Mouse (Mus musculus) heart, adult 2 months (tissue): ENCODE results near the gene Trem1. TPM values are rescaled to one million over a fixed set of nuclear protein-coding genes. Genes with fewer than 3 reads are reported as not detected.

Experiments
- DNase-seq, 2 experiments: peaks; one replicate each; pipeline ENCODE4 v3.0.0; 2021
- H3K27ac ChIP-seq: fragments of 200-600 bp; 2 replicates; pipeline ENCODE4 v1.8.1; 2022
- H3K27me3 ChIP-seq: fragments of 200-500 bp; 2 replicates; pipeline ENCODE4 v1.6.1; 2012; ENCODE audit warnings: mild to moderate bottlenecking, low read length, inconsistent platforms, mixed read lengths; ENCODE audit not compliant: control insufficient read depth, insufficient read depth
- H3K36me3 ChIP-seq: fragments of 200-500 bp; 2 replicates; pipeline ENCODE4 v1.6.1; 2012; ENCODE audit warnings: low read length, inconsistent platforms; ENCODE audit not compliant: control insufficient read depth, insufficient read depth
- H3K4me1 ChIP-seq: fragments of 200-500 bp; 2 replicates; pipeline ENCODE4 v1.6.1; 2011; ENCODE audit warnings: low read length; ENCODE audit not compliant: control insufficient read depth, insufficient read depth
- H3K4me3 ChIP-seq: fragments of 200-600 bp; 2 replicates; pipeline ENCODE4 v1.8.1; 2022
- H3K79me2 ChIP-seq: fragments of 200-500 bp; replicated peaks from 2 replicates; pipeline ENCODE4 v1.6.1; 2012; ENCODE audit warnings: mild to moderate bottlenecking, inconsistent platforms, low read length, moderate library complexity, mixed read lengths; ENCODE audit not compliant: control insufficient read depth, insufficient read depth
- H3K9ac ChIP-seq: fragments of 200-500 bp; 2 replicates; pipeline ENCODE4 v1.6.1; 2012; ENCODE audit warnings: low read depth, mild to moderate bottlenecking, control low read depth, inconsistent platforms, low read length, mixed read lengths
- CTCF ChIP-seq: fragments of 200-600 bp; IDR thresholded peaks from 2 replicates; pipeline ENCODE4 v1.8.1; 2022; ENCODE audit warnings: antibody characterized with exemption, mild to moderate bottlenecking, moderate library complexity
- EP300 ChIP-seq: fragments of 200-500 bp; IDR thresholded peaks from 2 replicates; pipeline ENCODE4 v1.6.1; 2011; ENCODE audit warnings: low read depth, low read length, control low read depth; ENCODE audit not compliant: insufficient read depth
- POLR2A ChIP-seq: fragments of 200-500 bp; IDR thresholded peaks from 2 replicates; pipeline ENCODE4 v1.6.1; 2011; ENCODE audit warnings: mild to moderate bottlenecking, low read depth, low read length, control low read depth; ENCODE audit not compliant: insufficient read depth
- WGBS: fragments of 180-500 bp; shearing (Covaris S2); methylation state at CpG from one replicate; pipeline ENCODE4 v1.1.7; 2018; 5-methylcytosine and 5-hydroxymethylcytosine counted together
- intact Hi-C: fragments of 180-260 bp; cut with DNase I; formaldehyde crosslinking; loops from one replicate; pipeline ENCODE4 v1.15.1; 2025
- polyA plus RNA-seq: library from polyadenylated mRNA; depleted of rRNA; stranded (reverse); fragments of >200 nt; gene quantifications from 2 replicates; pipeline ENCODE4 v1.2.3, GENCODE M21; 2012
- total RNA-seq, 2 experiments: library from RNA; stranded (reverse); gene quantifications; 2 replicates each; pipeline ENCODE4 v1.2.3; 2021

The Trem1 gene
- total and polyA plus RNA-seq, 3 experiments: 0.10 TPM; not detected in 1

GRCm38 (mm10) chr17:48269833-48270232 lies 37.3 kb downstream of the Trem1 start:
- Histone ChIP-seq H3K4me3 (no peak overlapping the region), H3K9ac (no peak overlapping the region), H3K27me3 (no peaks in the 10 kb centered on the region), H3K4me1 (no peaks in the 10 kb centered on the region), H3K36me3 (no peaks in the 10 kb centered on the region), H3K79me2 (no peaks in the 10 kb centered on the region), H3K27ac (no peak overlapping the region)
- DNase-seq: no peak
- intact Hi-C loops: no loop called here
- no peak for TF ChIP-seq EP300
- no peak for TF ChIP-seq POLR2A
- TF ChIP-seq CTCF: no peak
- WGBS: 46% methylated on average over 4 of the region's 4 CpGs

GRCm38 (mm10) chr17:48272158-48272557 lies 39.6 kb downstream of the Trem1 start:
- intact Hi-C loops: no loop called here

GRCm38 (mm10) chr17:48272598-48272997 lies 40.0 kb downstream of the Trem1 start:
- TF ChIP-seq CTCF: no peak
- Histone ChIP-seq H3K27ac (no peak overlapping the region), H3K27me3 (no peaks in the 10 kb centered on the region), H3K4me1 (no peaks in the 10 kb centered on the region), H3K79me2 (no peaks in the 10 kb centered on the region), H3K9ac (no peak overlapping the region), H3K4me3 (no peak overlapping the region), H3K36me3 (no peaks in the 10 kb centered on the region)
- 86% methylated on average over 4 of the region's 4 CpGs for WGBS
- intact Hi-C loops: no loop called here
- no peak for DNase-seq

More at GRCm38 (mm10) chr17:48272158-48272557, 39.6 kb downstream of the Trem1 start:
- DNase-seq: no peak
- H3K79me2 ChIP-seq: no peaks in the 10 kb centered on the region
- WGBS: 49% methylated on average over 5 of the region's 5 CpGs
- H3K4me3 ChIP-seq: no peak overlapping the region
- TF ChIP-seq EP300: no peak
- no peak for TF ChIP-seq CTCF
- no peak for TF ChIP-seq POLR2A
- H3K4me1 ChIP-seq: no peaks in the 10 kb centered on the region
- no peak overlapping the region for H3K27ac ChIP-seq
- H3K36me3 ChIP-seq: no peaks in the 10 kb centered on the region
- H3K27me3 ChIP-seq: no peaks in the 10 kb centered on the region
- no peak overlapping the region for H3K9ac ChIP-seq

GRCm38 (mm10) chr17:48274098-48274497 lies 41.5 kb downstream of the Trem1 start:
- H3K27me3 ChIP-seq: no peaks in the 10 kb centered on the region

GRCm38 (mm10) chr17:48274885-48275284 lies 42.3 kb downstream of the Trem1 start:
- 20% methylated on average over 6 of the region's 6 CpGs for WGBS
- peak; percentile 68 to 77 for DNase-seq
- Histone ChIP-seq H3K4me1 (no peaks in the 10 kb centered on the region), H3K36me3 (no peaks in the 10 kb centered on the region), H3K27ac (no peak overlapping the region), H3K4me3 (no peak overlapping the region), H3K27me3 (no peaks in the 10 kb centered on the region), H3K79me2 (no peaks in the 10 kb centered on the region), H3K9ac (no peak overlapping the region)
- TF ChIP-seq EP300 (no peak), POLR2A (no peak), CTCF (peak; percentile 94)
- intact Hi-C loops: loop anchor here (1.0 to 2.0 kb wide), 2 partner anchors 62 to 328 kb away; no protein-coding TSS in a partner anchor

More at GRCm38 (mm10) chr17:48274098-48274497, 41.5 kb downstream of the Trem1 start:
- no peaks in the 10 kb centered on the region for H3K36me3 ChIP-seq
- intact Hi-C loops: loop anchor here (1.0 to 2.0 kb wide), 2 partner anchors 63 to 329 kb away; no protein-coding TSS in a partner anchor
- H3K27ac ChIP-seq: no peak overlapping the region
- H3K4me1 ChIP-seq: no peaks in the 10 kb centered on the region
- TF ChIP-seq CTCF (no peak), EP300 (no peak), POLR2A (no peak)
- DNase-seq: no peak
- no peaks in the 10 kb centered on the region for H3K79me2 ChIP-seq
- H3K4me3 ChIP-seq: no peak overlapping the region
- H3K9ac ChIP-seq: no peak overlapping the region
- 68% methylated on average over 4 of the region's 4 CpGs for WGBS

GRCm38 (mm10) chr17:48275736-48276135 lies 43.2 kb downstream of the Trem1 start:
- Histone ChIP-seq H3K4me3 (no peak overlapping the region), H3K79me2 (no peaks in the 10 kb centered on the region), H3K4me1 (no peaks in the 10 kb centered on the region), H3K9ac (no peak overlapping the region), H3K27ac (no peak overlapping the region), H3K27me3 (no peaks in the 10 kb centered on the region), H3K36me3 (no peaks in the 10 kb centered on the region)
- WGBS: 55% methylated on average over 7 of the region's 7 CpGs
- no peak for DNase-seq
- intact Hi-C loops: loop anchor here (2.0 kb wide), 1 partner anchor 327 kb away; no protein-coding TSS in a partner anchor
- TF ChIP-seq CTCF (no peak), EP300 (no peak), POLR2A (no peak)
